Mouse (Mus musculus): Measurements from ENCODE around the gene Patj.

GRCm38 (mm10) chr4:98666451-98666850 is 270.9 kb downstream of the Patj start:
- TF ChIP-seq POLR2A (IDR thresholded peaks at IDR 0.05; ENCODE audit: borderline replicate concordance, insufficient read depth, low read length) (no peak), CTCF (IDR thresholded peaks at IDR 0.05; ENCODE audit: borderline replicate concordance, insufficient read depth, low read depth, low read length) (no peak)
